Mouse (Mus musculus) kidney, adult 2 months (tissue): ENCODE measurements at regions not wholly inside any gene's neighbourhood (a gene's known extent, or its start where the extent isn't known, plus 50 kb on each side); places are given as distances from the start of the nearest gene placed in this dataset.

Experiments used
- DNase-seq: peaks from one replicate; pipeline ENCODE4 v3.0.0; 2021
- H3K27ac ChIP-seq: fragments of 200-500 bp; 2 replicates; pipeline ENCODE4 v1.5.1; 2012; ENCODE audit warnings: low read depth, low read length, control low read depth, inconsistent platforms; ENCODE audit not compliant: insufficient read depth
- H3K27me3 ChIP-seq: fragments of 200-500 bp; replicated peaks from 2 replicates; pipeline ENCODE4 v1.6.1; 2012; ENCODE audit warnings: mild to moderate bottlenecking, moderate library complexity, low read length, inconsistent platforms; ENCODE audit not compliant: control insufficient read depth, insufficient read depth
- H3K36me3 ChIP-seq: fragments of 200-500 bp; 2 replicates; pipeline ENCODE4 v1.6.1; 2012; ENCODE audit warnings: mild to moderate bottlenecking, moderate library complexity, low read length, inconsistent platforms; ENCODE audit not compliant: control insufficient read depth, insufficient read depth
- H3K4me1 ChIP-seq: fragments of 200-500 bp; 2 replicates; pipeline ENCODE4 v1.6.1; 2011; ENCODE audit warnings: low read length; ENCODE audit not compliant: control insufficient read depth, insufficient read depth
- H3K4me3 ChIP-seq: fragments of 200-500 bp; 2 replicates; pipeline ENCODE4 v1.5.1; 2011; ENCODE audit warnings: mild to moderate bottlenecking, low read depth, low read length, control low read depth; ENCODE audit not compliant: insufficient read depth
- CTCF ChIP-seq: fragments of 200-500 bp; conservative IDR thresholded peaks from 2 replicates; pipeline ENCODE4 v1.5.1; 2011; ENCODE audit warnings: low read depth, mild to moderate bottlenecking, control low read depth, low read length, moderate library complexity, mixed read lengths; ENCODE audit not compliant: insufficient read depth, insufficient read length
- POLR2A ChIP-seq: fragments of 200-500 bp; IDR thresholded peaks from one replicate; pipeline ENCODE4 v1.6.1; 2011; ENCODE audit warnings: low read depth, low read length, control low read depth
- whole genome bisulfite sequencing: fragments of 180-500 bp; shearing (Covaris S2); methylation state at CpG from one replicate; pipeline ENCODE4 v1.1.7; 2018; 5-methylcytosine and 5-hydroxymethylcytosine counted together

DNA sequence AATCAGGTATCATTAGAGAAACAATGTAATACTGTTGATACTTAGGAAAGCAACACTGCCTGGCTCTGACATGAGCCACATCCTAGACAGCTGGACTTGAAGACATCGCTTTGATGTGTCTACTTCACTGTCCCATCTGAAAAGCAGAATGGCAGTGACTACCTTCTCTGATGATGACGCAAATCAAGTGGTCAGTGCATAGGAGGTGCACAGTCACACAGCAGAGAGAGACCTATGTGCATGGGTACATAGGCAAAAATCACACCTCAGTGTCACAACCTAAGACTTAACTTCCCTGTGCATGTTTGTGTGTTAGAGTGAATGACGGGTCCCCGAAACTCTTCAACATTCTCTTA is 195.4 kb upstream of the Paip1 start:
- Histone ChIP-seq H3K4me1 (no peaks in the 10 kb centered on the region), H3K27me3 (no peaks in the 10 kb centered on the region), H3K4me3 (no peak overlapping the region), H3K27ac (no peak overlapping the region), H3K36me3 (no peaks in the 10 kb centered on the region)
- no peak for DNase-seq
- TF ChIP-seq POLR2A: no peak
- no peak for TF ChIP-seq CTCF
- 67% methylated on average over 4 of the region's 4 CpGs for WGBS

DNA sequence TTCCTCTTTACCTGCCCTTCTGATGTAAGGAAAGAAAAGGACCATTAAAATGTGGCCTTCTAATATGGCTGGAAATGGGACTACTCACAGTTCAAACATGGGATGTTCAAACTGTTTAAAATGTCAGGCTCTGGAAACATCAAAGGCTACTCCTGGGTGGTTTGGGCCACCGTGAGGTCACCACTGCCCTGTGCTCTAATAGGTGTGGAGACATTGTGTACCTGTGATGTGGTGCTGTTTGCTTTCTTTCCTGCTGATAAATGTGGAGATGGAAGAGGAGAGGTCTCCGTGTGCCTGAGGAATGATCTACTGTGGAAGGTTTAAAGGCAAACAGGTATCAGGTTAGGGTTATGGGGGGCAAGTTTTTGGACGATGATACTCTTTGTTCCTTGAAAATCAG is 194.5 kb upstream of the Paip1 start:
- Histone ChIP-seq H3K4me3 (no peak overlapping the region), H3K27ac (no peak overlapping the region), H3K36me3 (no peaks in the 10 kb centered on the region), H3K4me1 (no peaks in the 10 kb centered on the region), H3K27me3 (no peaks in the 10 kb centered on the region)
- no peak for TF ChIP-seq CTCF
- TF ChIP-seq POLR2A: no peak
- DNase-seq: no peak
- WGBS: 40% methylated on average over 3 of the region's 3 CpGs

DNA sequence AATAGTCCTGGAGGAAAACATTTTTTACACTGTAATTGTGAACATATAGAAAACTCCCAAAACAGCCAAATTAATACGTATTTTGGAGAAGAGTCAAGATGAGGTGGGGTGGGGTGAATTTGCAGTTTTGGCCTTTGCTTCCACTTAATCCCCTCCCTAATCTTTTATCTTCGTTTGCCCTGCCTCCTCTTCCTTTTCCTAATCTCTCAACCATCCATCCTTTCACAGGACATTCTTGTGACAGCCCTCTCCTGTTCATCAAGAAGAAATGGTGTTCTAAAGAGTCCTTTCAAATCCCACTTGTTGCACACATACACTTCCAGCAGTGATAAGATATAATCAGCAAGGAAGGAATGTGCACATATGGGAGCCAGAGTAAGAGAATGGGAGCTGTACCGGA is 186.0 kb upstream of the Paip1 start:
- no peaks in the 10 kb centered on the region for H3K27me3 ChIP-seq
- 57% methylated on average over 3 of the region's 3 CpGs for WGBS
- no peak for TF ChIP-seq POLR2A
- TF ChIP-seq CTCF: no peak

DNA sequence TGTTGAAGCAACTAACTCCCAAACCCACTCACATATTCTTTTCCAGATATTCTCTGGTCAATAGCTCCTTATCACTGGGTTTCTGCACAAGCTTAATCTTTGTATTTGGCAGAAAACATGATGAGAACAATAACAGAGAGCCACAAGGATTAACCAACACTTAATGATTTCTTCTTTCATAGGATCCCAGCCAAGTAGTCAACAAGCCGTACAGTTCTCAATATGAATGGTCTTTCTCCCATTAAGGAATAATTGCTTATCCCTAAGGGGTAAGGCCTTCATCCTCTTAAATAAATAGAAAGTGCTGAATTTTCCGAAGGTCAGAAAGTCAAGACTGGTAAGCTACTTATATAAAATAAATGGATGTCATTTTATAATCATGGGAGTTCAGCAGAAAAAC is 181.3 kb upstream of the Paip1 start:
- no peaks in the 10 kb centered on the region for H3K4me1 ChIP-seq
- H3K27ac ChIP-seq: no peak overlapping the region
- no peak overlapping the region for H3K4me3 ChIP-seq
- DNase-seq: no peak
- 85% methylated on average over 2 of the region's 2 CpGs for WGBS
- no peaks in the 10 kb centered on the region for H3K27me3 ChIP-seq
- TF ChIP-seq POLR2A: no peak
- no peak for TF ChIP-seq CTCF
- no peaks in the 10 kb centered on the region for H3K36me3 ChIP-seq

More for the DNA sequence above, 186.0 kb upstream of the Paip1 start:
- Histone ChIP-seq H3K27ac (no peak overlapping the region), H3K4me3 (no peak overlapping the region), H3K4me1 (no peaks in the 10 kb centered on the region), H3K36me3 (no peaks in the 10 kb centered on the region)
- DNase-seq: no peak

DNA sequence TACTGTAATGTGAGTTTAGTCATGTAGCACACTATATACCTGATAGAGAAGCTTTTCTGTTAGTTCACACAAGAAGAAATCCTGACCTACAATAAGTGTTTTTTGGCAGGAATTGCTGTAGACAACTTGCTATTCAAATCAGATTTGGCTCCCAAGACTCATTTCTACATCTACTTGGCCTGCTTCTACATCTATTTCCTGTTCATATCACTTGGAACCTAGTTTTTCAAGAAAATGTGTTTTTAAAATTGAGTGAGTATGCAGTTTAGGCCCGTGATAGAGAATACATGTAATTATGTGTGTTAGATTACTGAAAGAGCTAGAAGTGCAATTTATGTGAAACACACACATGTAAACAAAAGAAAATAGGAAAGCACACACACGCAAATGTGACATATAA is 176.4 kb upstream of the Paip1 start:
- DNase-seq: no peak
- Histone ChIP-seq H3K4me3 (no peak overlapping the region), H3K36me3 (no peaks in the 10 kb centered on the region), H3K27me3 (no peaks in the 10 kb centered on the region), H3K27ac (no peak overlapping the region), H3K4me1 (no peaks in the 10 kb centered on the region)
- WGBS: 84% methylated on average over 2 of the region's 2 CpGs
- no peak for TF ChIP-seq CTCF
- TF ChIP-seq POLR2A: no peak

DNA sequence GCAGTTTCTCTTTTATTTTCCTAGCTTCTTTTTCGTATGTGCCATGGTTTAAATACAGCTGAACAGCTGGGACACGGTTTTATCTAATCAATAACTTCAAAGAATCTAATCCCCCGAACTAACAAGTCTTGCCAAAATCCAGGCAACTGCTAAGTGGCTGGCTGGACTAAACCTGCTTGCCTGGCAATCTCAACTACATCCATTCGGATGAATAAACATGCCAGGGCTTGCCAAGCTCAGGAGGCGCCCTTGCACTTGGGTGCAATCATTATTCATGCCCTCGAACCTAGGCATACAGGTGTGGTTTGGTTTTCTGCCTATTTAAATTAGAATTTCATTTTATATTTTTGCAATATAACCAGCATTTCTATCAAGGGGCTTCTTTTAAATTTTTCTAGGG is 172.1 kb upstream of the Paip1 start:
- DNase-seq: no peak
- Histone ChIP-seq H3K4me3 (no peak overlapping the region), H3K27me3 (no peaks in the 10 kb centered on the region), H3K36me3 (no peaks in the 10 kb centered on the region), H3K4me1 (no peaks in the 10 kb centered on the region), H3K27ac (no peak overlapping the region)
- 58% methylated on average over 6 of the region's 6 CpGs for WGBS
- TF ChIP-seq CTCF (no peak), POLR2A (no peak)

DNA sequence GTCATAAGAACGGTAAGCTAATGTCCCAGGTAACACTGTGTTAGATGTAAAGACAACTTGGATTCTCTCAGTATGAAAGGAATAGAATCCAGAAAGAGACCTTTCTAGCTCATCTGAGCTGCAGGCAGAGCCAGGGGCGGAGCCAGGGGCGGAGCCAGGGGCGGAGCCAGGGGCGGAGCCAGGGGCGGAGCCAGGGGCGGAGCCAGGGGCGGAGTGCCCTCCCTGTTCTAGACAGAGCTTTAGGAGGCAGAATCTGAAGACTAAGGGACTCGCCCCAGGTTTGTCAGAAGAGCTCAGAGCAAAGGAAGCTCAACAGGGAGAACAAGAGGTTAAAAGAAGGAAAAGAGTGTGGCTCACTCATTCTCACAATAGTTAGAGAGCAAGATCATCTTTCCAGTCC is 169.9 kb upstream of the Paip1 start:
- no peaks in the 10 kb centered on the region for H3K27me3 ChIP-seq
- WGBS: 55% methylated on average over 9 of the region's 9 CpGs
- H3K36me3 ChIP-seq: no peaks in the 10 kb centered on the region
- no peak overlapping the region for H3K27ac ChIP-seq
- no peak for DNase-seq
- no peak overlapping the region for H3K4me3 ChIP-seq
- H3K4me1 ChIP-seq: no peaks in the 10 kb centered on the region
- TF ChIP-seq POLR2A (no peak), CTCF (no peak)

DNA sequence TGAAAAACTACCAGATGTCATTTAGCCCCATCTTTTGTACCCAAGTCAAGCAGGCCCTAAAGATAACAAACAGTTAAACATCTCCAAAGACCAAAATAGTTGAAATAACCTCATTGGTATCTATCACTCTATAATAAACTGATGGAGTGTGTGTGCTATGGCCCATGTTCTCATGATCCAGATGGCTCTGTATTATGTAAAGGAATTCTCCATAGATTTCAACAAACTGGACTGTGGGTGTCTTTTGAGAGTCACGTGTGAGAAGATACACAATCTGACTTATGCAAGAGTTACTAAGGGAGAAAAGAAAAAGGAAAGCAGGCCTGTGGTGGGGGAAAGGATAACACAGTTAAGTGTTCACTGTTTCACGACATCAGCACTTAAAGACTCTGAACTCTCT is 164.8 kb upstream of the Paip1 start:
- DNase-seq: no peak
- Histone ChIP-seq H3K4me3 (no peak overlapping the region), H3K4me1 (no peaks in the 10 kb centered on the region), H3K36me3 (no peaks in the 10 kb centered on the region), H3K27me3 (no peaks in the 10 kb centered on the region), H3K27ac (no peak overlapping the region)
- WGBS: 52% methylated on average over 2 of the region's 2 CpGs
- no peak for TF ChIP-seq POLR2A
- no peak for TF ChIP-seq CTCF
